Mouse (Mus musculus) stomach, postnatal 0 days (tissue): ENCODE results near the gene Sox30.

ENCODE experiments used
- CTCF ChIP-seq: IDR thresholded peaks from 2 replicates; pipeline ENCODE4 v1.5.1; 2016; ENCODE audit warnings: antibody characterized with exemption, low read depth, mild to moderate bottlenecking, moderate library complexity
- EP300 ChIP-seq: optimal IDR thresholded peaks from 2 replicates; pipeline ENCODE3; 2016; ENCODE audit warnings: antibody characterized with exemption

DNA sequence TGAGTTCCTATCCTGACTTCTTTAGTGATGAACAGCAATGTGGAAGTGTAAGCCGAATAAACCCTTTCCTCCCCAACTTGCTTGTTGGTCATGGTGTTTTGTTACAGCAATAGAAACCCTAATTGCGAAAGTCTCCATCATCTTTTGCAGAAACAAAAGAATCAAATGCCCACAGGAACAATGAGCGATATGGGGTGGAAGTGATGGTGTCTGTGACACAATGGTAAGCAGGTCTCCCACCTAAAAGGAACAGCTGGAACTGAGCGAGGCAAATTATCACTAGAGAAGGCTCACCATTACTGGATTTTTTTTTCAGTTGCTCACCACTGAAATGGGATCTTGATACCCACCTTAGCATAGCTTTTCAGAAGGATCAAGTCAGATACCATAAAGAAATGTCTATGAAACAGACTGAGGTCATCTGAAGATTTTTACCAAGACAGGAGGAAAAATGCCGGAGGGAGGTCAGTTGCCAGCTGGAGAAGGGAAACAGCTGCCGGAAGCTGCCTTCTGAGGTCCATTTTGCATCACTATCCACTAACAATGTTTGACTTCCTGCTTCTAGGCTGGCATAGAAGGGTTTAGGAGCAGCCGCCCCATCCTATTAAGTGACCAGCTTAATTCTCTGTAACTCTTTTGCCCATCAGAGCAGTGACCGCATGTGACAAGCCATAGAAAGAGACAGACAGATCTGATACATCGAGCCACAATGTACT lies 60.9 kb downstream of the Sox30 start:
- TF ChIP-seq EP300 (no peak), CTCF (no peak)
